Mouse (Mus musculus) frontal cortex, adult (tissue): ENCODE results near the gene Tekt3.
A peak's percentile ranks its signal among the peaks of the same experiment; 100 is the strongest.

Experiments
- ATAC-seq: cut with Nextera tagmentation; 2 replicates; pipeline ENCODE4 v1.9.2; 2017; ENCODE audit warnings: mild to moderate bottlenecking, moderate library complexity, mixed read lengths; ENCODE audit not compliant: low TSS enrichment

Gene Tekt3

DNA sequence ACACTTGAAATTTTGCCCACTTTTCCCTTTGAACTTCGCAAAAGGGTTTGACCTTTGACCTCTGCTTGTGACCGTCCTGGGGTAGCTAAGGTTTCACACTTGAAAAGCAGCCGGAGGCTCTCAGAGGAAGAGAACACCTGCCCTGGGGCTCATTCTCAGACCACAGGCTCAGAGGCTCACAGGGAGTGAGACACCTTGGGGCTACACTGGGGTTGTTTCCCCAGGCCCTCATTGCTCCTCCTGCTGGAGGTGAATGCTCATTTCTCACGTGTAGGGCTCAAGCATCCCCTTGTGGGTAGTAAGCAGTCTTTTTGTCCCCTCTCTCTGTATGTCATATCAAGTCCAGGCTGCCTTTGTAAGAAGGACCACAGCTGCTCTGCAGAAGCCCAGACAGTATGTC is 62.9 kb downstream of the Tekt3 start:
- ATAC-seq: no peak

DNA sequence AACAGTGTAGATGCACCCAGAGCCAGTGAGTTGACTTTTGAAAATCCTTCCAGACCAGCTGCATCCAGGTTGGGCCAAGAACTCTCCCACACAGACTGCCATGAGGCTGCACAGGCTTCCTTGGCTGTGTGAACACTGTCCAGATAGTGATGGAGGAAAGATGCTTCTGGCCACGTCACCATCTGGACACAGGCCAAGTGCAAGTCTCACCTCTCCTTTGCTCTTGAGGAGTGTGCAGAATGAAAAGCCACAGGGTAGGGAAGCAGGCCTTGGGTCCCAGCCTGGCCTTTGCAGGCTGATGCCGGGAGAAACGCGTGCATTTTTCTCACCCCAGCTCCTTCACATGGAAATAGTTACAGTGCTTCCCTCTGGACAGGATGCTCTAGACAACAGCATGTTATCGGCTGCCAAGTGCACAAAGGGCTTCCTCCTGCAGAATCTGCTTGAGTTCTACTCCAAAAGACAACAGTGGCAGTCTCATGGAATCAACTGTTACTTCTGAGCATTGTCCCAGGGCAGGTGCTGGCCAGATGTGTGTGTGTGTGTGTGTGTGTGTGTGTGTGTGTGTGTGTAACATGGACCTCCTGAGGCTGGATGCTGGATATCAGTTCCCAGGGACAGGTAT is 64.5 kb downstream of the Tekt3 start:
- no peak for ATAC-seq

DNA sequence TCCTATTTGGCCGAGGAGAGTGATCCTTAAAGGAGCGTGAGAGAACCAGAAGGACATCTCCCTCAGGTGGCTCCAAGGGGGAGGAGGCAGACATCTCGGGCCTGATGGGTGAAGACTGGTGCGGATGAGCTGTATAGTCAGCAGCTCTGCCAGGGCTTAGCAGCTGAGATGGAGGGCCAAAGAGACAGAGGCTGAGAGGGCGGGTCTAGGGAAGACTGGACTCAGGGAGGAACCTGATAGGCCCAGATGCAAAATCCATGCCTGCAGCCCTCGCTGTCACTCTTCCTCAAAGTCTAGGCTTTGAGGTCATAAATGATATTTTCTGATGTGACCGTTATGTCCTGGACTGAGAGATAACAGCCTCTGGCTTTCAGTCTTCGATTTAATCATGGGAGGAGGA is 65.5 kb downstream of the Tekt3 start:
- ATAC-seq: no peak

DNA sequence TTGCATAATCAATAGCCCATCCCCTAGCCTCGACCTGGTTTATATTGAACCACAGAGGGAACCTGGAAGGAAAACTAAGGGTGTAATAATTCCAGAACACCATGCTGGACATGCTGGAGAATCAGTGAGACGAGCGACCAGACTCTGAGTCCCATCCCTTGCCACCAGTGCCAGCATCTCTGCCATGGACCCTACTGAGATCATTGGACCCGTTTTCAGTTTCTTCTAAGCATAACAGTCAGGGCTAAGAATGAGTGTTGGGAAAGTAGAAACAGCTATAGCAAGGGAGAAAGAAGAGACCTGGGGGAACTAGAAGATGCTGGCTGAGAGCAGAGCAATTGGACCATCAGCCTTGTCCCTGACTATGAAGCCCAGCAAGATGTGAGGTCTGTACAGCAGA is 66.1 kb downstream of the Tekt3 start:
- no peak for ATAC-seq

DNA sequence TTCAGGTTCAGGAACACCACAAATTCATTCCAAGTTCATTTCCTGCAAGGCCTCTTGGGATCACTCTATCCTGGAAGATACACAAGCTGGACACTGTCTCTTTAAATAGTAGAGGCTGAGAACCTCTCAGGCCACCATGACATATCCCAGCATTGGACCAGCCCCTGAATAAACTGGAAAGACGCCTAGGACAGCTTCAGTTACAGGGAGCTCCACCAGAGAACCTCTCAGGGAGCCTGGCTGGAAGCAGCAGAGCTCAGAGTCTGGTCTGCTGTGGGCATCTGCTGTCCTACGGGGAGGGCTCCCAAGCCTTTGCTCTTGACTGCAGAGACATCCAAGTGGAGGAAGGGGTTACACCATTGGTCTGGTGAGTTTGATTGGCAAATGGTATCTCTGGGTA is 67.3 kb downstream of the Tekt3 start, which contains the start of gene Pmp22:
Pmp22 (plus strand) TSS at position 199 of the 400 bp plus-strand sequence.
- no peak for ATAC-seq

DNA sequence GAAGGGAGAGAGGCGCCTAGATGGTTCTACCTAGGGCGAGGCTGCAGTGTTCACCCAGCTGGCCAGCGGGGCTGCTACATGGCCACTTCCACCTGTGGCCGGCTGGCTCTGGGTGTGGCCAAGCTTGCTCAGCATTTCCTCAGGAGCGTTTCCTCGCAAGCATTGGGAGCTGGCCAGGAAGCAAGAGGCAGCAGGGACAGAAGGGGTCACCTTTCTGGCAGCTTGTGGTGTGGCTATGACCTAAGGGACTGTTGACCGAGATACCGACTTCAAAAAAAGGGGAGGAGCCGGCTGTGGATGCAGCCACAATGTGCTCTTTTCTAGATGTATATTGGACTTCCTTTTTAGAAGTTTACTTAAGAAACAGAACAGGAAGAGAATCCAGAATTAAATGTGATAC is 67.9 kb downstream of the Tekt3 start:
- no peak for ATAC-seq

DNA sequence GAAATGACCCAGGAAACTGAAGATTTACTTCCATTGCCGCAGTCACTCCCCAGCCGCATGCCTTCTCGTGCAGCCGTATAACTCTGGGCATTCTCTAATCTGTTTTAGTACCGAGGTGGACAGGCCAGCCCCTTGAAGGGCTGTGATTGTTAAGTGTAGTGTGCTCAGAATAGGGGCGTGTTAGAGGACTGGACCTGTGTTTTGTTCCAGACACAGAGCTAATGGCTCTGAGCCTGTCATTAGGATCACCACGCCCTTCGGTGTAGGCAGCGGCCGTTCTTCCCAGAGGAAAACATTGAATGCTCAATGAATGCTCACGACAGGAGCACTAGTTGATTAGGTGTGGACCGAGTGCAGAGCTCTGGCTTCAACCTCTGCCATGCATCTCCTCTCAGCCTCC is 68.4 kb downstream of the Tekt3 start:
- no peak for ATAC-seq

DNA sequence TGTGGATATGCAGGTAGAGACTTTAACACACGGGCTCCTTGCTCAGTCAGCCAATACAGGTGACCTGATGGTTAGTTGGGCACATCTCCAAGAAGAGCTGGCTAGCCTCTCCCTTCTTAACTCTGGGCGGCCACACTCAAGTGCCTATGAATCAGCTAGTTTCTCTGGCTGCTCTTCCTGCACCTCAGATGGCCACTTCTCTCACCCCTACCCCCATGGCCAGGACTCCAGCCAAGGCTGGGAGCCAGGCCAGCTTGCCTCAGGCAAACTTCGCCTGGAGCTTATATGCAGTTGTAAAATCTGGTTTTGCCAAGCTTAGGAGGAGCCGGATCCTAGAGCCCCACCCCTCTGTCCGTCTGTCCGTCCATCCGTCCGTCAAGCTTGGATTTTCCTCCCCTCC is 69.0 kb downstream of the Tekt3 start:
- no peak for ATAC-seq

DNA sequence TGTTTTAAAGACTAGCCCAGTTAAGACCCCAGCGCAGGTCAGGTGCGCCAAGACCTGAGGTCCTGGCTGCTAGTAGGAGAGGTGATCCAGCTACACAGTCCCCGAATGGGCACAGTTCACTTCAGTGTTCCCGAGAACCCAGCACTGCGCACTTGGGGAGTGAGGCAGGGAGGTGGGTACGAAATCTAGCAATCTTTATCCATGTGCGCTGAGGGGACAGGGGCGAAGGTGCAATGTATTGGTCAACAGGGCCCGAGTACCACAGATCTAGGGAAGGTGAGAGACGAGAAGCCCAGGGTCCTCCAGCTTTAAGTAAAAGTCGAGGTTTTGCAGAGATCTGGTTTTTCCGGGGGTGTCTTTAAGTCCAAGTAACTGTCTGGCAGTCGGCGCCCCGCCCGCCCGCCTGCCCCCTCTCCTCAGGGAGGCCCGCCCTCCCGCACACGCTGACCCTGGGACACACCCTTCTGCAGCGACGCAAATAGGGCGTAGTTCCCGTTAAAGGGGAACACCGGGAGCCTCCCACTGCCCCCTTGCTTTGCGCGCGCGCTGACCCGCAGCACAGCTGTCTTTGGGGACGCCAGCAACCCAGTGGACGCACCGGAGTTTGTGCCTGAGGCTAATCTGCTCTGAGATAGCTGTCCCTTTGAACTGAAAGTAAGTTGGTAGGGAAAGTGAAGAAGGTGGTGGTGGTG is 69.7 kb downstream of the Tekt3 start:
- no peak for ATAC-seq

DNA sequence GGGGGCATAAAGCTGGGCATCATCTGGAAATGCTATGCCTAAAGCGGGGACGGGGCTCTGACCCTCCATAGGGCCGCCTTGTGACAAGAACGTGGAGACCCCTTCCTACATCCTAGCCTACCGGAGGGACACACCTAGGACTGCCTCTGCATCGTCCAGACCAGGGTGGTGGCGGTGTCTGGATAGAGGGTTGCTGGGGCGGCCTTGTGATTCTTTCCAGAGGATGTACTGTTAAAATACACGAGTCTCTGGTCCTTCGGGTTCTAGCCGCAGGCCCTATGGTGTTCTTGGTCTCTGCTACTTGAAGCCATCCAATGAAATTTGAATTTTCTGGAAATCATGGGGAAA is 70.2 kb downstream of the Tekt3 start:
- no peak for ATAC-seq

DNA sequence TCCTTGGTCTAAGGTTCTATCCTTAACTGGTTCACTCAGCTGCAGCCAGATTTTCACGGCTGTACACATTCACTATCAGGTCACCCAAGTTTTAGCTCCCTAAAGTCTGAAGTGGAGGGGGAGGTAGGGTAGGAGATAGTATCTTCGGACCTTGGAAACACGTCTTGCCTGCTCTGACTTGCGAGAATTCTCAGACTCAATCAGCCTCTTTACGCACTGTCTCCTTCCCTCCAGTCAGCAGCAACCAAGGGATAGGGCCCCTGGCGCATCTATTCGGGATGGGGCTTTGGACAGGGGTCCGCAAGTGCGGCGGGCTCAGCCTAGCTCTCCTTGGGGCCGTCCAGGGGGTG is 70.7 kb downstream of the Tekt3 start:
- ATAC-seq: no peak

DNA sequence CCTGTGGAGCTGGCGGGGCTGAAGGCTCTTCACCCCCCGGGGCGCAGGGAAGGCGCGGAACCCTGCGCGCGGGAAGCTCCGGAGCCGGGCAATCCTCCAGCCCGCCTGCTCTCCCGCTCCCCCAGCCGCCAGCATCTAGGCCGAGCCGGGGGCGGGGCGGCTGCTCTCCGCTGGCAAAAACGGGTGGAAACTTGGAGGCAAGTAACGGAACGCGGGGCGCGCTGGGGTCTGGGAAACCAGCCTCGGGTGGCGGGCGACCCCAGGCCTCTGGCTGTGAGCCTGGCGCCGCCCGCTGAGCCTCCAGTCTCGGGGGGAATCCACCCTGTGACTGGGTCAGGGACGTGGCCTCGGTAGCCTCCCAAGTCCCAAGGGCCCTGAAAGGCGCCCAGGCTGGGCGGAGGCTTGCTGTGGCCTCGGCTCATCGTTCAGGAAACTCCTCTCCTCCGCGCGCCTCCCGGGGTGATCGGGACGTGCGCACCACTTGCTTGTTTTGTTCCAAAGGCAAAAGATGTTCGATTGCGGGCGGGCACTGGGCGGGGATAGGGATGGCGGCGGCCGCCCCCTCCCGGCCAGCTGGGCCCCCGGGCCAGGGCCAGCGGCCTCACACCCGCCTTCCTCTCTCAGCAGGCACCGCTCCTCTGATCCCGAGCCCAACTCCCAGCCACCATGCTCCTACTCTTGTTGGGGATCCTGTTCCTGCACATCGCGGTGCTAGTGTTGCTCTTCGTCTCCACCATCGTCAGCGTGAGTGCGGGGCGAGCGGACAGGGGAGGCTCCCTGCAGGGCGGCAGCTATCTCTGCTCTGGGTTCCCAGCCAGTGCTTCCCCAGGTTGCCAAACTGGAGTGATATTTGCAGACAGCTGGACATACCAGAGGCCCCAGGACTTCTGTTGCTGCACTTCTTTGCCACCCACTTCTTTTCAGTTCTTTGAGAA is 71.3 kb downstream of the Tekt3 start:
- peak; percentile 36; the same call in 1 of the 2 replicates for ATAC-seq

DNA sequence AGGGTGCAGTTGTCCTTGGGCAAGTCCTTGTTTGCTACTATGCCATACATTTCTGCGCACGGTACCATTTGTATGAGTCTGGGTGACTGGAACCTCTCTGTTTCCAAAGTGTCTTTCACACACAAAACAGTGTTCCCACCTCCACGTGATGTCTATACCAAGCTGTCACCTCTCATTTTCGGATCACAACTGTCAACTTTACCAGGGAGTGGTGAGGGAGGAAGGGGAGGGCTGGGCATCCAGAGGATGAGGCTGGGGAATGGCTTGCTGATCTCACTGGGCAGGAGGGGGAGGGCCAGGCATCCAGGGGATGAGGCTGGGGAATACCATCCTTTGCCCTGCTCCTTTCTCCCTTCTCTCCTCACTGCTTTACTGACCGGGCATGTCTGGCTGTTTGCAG is 72.6 kb downstream of the Tekt3 start:
- ATAC-seq: no peak

DNA sequence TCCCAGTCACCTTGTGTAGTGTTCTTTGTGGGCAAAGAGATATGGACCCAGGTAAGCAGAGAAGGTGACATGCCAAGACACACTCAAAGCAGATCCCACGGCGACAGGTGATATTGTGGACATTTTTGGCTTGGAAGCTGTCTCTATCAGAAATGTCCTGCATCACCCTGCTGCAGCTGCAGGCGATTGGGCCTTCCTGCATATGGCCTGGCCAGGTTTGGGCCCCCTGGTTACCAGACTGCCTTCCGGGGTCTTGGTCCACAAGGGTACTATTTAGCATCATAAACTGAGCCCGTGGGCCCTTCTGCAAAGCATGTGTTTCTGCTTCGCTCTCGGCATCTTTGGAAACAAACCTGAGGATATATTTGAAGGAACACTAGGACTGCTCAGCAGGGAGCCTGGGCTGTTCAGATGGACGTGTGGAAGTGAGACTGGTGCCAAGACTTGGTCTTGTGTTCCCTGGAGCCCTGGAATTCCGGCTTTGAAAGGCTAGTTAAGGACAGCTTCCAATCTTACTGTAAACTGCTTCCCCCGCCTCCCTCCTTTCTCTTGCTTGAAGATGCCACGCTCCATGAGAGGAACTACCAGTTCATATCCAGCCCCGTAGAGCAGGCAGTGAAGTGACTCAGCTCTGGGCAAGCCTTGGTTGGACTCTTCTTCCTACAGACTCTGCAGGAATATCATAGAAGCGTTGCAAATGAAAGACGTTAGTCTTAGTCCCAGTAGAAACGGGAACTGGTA is 73.5 kb downstream of the Tekt3 start:
- ATAC-seq: peak; percentile 65

DNA sequence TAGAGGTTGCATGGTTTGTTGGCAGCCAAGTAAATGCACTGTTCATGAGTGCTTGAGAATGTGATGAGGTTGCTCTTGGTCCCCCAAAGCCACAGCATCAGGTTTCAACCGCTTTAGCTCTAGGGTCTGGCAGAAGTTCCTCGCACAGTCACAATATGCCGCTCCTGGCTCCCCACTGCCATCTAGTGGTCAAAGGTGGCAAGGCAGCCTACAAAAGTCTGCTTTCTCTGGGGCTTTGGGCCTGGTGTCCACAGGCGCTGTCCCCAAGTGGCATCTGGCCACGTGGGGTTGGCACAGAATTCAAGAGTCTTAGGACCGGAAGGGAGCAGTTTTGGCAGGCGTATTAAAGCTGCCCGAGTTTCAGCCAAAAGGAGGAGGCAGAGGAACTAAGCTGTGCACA is 74.2 kb downstream of the Tekt3 start:
- peak; percentile 69 for ATAC-seq

DNA sequence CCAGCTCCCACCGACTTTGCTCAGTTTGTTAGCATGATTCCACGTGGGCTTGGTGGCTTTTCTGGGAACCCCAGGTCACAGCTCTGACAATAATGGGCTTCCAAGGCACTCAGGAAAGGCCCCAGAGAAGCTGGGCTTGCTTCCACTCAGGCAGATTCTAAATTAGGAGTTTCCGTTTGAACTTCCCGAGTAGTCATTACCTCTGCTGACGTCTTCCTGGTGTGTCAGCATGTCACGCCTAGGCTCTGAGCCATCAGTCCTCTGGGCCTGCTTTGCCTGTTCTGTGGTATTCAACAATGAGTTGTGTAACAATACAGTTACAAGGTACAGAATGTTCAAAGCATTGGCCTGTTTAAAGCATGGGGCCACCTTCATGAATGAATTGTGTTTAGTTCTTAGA is 74.8 kb downstream of the Tekt3 start:
- ATAC-seq: no peak

DNA sequence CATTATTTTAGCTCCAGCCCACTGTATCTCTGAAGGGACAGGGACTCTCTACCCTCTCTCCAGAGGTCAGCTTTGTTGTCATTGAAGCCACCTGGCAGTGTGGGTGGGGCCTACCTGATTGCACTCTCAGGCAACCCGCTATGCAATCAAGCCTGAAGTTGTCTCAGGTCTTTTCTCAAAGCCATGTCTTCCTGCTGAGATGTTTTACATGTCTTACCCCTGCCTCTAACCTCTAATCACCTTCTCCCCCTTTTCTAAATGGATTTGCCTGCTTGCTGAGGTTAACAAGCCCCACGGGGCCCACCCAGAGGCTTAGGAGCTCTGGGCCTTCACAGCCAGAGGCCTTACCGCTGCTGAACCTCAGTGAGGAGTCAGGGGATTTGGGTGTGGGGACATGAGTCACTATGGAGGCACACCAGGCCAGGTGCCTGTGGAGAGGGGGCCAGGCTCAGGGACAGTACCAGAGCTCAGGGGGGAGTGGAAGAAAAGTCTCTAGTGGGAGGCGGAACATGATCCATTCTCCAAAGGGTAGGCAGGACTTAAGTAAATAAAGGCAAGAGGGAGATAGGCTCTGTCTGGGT is 75.5 kb downstream of the Tekt3 start:
- no peak for ATAC-seq

DNA sequence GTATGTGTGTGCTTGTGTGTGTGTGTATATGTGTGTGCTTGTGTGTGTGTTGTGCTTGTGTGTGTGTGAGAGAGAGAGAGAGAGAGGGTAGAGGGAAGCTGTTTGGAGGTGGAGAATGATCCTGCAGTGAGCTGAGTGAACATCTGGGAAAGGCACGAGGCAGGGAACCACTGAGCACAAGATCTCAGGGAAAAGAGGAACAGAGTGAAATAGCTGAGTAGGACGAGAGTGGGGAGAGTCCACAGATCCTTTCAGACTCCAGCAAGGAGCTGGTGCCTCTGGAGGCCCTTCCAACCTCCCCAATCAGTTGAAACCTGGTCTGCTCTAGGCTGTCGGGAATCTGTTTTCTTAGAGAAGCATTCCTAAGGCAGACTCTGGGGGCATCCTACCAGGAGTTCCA is 77.3 kb downstream of the Tekt3 start:
- ATAC-seq: no peak

DNA sequence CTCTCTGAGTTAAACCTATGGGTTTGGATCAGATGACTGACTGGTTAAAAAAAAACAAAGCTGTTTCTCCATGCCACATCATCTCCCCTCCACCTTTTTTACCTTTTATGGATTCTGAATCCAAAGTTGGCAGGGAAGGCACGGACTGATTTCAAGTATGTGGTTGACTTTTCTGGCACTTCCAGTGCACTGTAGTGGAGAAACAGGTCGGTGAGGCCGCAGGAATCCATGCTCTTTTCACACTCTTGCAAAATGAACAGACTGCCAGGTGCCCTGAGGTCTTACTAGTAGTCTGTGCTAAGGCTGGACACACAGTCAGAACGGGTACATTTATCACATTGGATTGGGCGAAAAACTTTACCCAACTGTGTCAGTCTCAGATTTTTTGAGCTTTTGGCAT is 80.9 kb downstream of the Tekt3 start:
- ATAC-seq: no peak

DNA sequence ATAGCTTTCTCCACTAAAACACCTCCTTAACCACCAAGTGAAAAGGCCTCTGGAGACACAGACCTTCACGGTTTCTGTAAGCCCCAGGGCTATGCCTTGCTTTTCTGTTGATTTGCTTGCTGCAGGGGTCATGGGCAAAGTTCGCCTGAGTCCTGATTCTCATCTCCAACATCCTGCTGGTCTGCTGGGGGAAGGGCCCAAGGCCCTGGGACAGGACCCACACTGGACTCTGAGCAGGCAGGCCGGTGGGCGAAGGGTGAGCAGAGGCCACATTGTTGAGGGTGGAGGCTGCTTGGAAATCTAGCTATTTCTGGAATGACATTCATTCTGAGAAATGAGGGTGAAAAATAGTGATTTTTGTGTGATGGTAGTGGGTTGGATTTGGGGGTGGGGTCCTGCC is 81.4 kb downstream of the Tekt3 start:
- no peak for ATAC-seq

DNA sequence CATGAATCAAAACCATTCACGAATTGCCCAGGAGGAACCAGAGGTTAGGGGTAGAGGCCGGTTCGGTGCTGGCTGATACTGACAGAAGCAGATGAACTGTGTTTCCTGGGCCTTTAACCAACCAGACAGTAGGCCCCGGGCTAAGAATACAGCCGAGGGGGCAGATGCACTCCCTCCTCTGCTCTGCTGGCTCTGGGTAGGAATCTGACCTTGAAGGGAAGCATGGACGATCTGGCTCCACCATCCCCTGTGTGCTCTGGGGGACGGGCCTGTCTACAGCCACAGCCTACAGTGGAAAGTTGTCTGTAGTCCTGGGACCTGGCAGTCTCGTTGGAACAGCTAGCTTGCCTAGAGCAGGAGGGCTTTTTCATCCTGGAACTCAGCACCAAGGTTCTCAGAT is 82.0 kb downstream of the Tekt3 start:
- no peak for ATAC-seq
